Mouse (Mus musculus): ENCODE results near the gene Rps6kl1. TPM values are rescaled to one million over a fixed set of nuclear protein-coding genes. Genes with fewer than 3 reads are reported as not detected.

The Rps6kl1 gene
- total and polyA plus RNA-seq, 2 experiments from 2014 or later = 31.6 to 33.8 TPM

DNA sequence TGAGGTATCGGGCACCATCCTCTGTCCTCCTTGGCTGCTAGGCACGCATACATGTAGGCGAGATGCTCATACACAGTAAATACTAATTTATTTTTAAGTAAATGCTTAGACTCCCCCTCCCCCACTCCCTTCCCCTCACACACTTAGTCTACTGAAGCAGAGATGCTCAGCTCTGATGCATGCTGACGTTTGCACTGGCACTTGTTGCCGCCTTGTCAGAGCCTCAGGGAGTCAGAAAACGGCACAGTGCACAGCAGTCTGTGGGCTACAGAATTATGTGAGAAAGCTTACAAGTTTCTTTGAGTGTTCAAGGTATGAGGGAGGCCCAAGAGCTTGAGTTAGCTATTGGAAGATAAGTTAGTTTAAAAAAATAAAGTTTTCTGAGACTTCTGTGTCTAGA, 19.7 kb downstream of the Rps6kl1 start:
- H3K27me3 ChIP-seq (ENCODE audit: insufficient read depth, low read length) = no peaks in the 10 kb centered on the region
- TF ChIP-seq CTCF (IDR thresholded peaks at IDR 0.05; ENCODE audit: low read depth) = no peak
- peaks cover 81% of the 10 kb centered on the region for H3K36me3 ChIP-seq (ENCODE audit: insufficient read depth)
- H3K27ac ChIP-seq (ENCODE audit: low read depth, low read length) = no peak overlapping the region
- WGBS = 91% methylated on average over 6 of the region's 6 CpGs
- ATAC-seq (no peak), DNase-seq (no peak)
- no peaks in the 10 kb centered on the region for H3K9me3 ChIP-seq (ENCODE audit: low read length)
- H3K4me2 ChIP-seq (ENCODE audit: low read depth) = no peak overlapping the region
- H3K4me1 ChIP-seq (ENCODE audit: insufficient read depth) = no peaks in the 10 kb centered on the region
- no peak overlapping the region for H3K4me3 ChIP-seq (ENCODE audit: low read depth, low read length)
- H3K9ac ChIP-seq = no peak overlapping the region

DNA sequence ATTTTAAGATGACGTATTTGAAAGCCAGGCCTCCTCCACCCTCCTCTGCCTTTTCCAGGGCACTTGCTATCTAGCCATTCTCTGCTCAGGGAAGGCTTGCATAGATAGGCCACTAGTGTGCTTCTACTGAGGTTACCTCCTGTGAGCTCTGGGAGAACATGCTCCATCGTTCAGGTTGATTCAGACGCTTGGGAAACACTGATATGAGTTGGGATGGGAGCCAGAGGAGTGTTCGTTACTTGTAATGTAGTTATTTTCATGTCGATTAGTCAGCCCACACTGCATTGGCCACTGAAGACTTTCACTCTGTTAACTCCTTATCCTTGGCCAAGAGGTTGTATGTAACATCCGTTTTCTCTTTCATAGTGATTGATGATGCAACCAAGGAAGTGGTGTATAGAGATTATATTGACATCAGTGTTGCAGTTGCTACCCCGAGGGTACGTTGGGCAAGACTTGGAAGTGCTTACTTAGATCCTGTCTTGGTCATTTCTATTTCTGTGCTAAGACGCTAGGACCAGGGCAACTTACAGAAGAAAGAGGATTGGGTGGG, 21.6 kb downstream of the Rps6kl1 start:
- 91% methylated on average over 9 of the region's 9 CpGs for WGBS
- Histone ChIP-seq H3K27ac (ENCODE audit: low read depth, low read length) (no peak overlapping the region), H3K27me3 (ENCODE audit: insufficient read depth, low read length) (no peaks in the 10 kb centered on the region), H3K4me2 (ENCODE audit: low read depth) (no peak overlapping the region), H3K9me3 (ENCODE audit: low read length) (no peaks in the 10 kb centered on the region), H3K4me1 (ENCODE audit: insufficient read depth) (no peaks in the 10 kb centered on the region), H3K9ac (no peak overlapping the region), H3K36me3 (ENCODE audit: insufficient read depth) (peaks cover 71% of the 10 kb centered on the region), H3K4me3 (ENCODE audit: low read depth, low read length) (no peak overlapping the region)
- no peak for ATAC-seq
- DNase-seq = no peak
- TF ChIP-seq CTCF (IDR thresholded peaks at IDR 0.05; ENCODE audit: low read depth) = no peak

DNA sequence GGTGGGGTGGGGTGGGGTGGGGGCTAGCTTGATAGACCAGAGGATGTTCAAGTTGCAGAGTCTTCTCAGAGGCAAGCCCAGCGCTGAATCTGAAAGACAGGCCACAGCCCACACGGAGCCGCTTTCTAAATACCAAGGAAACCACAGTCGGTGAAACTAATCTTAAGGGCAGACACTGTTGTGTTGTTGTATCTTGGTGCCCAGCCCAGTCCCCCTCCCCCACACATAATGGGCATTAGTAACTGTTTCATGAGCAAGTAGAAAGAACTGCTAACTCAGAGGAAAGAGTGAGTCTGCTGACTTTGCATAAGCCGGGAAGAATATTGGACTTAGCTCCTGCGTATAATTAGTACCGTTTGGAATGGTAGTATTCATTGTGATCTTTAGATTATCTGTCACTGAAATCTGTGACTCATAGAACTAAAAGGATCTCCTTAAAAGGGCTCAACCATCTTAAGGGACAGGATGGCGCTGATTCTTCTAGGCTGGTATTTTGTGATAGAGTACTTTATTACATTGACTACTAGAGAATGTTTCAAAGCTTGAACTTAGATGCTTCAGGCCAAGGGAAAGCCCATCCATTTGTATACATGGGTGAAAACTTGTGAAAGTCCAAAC, 24.0 kb downstream of the Rps6kl1 start:
- DNase-seq (no peak), ATAC-seq (no peak)

DNA sequence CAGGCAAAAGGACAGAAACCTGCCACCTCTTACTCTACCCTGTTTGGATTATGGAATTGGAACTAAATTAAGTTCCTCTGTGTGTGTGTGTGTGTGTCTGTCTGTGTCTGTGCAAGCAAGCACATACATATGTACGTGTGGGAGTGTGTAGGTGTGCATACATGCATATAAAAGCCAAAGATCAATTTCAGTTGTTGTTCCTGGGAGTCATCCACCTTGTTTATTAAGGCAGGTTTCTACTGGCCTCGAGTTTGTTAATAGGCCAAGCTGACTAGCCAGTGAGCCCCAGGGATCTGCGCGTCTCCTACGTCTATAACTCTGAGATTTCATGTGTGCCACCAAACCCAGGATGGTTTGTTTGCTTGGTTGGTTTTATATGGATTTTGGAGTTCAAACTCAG, 26.3 kb downstream of the Rps6kl1 start:
- H3K9ac ChIP-seq = no peak overlapping the region
- H3K27ac ChIP-seq (ENCODE audit: low read depth, low read length) = no peak overlapping the region
- no peaks in the 10 kb centered on the region for H3K27me3 ChIP-seq (ENCODE audit: insufficient read depth, low read length)
- no peak for TF ChIP-seq CTCF (IDR thresholded peaks at IDR 0.05; ENCODE audit: low read depth)
- peaks cover 72% of the 10 kb centered on the region for H3K36me3 ChIP-seq (ENCODE audit: insufficient read depth)
- no peak overlapping the region for H3K4me3 ChIP-seq (ENCODE audit: low read depth, low read length)
- DNase-seq = no peak
- no peaks in the 10 kb centered on the region for H3K4me1 ChIP-seq (ENCODE audit: insufficient read depth)
- ATAC-seq = no peak
- H3K4me2 ChIP-seq (ENCODE audit: low read depth) = no peak overlapping the region
- 95% methylated on average over 5 of the region's 5 CpGs for WGBS
- no peaks in the 10 kb centered on the region for H3K9me3 ChIP-seq (ENCODE audit: low read length)

More for the DNA sequence above, 24.0 kb downstream of the Rps6kl1 start:
- H3K4me3 ChIP-seq (ENCODE audit: low read depth, low read length) = no peak overlapping the region
- TF ChIP-seq CTCF (IDR thresholded peaks at IDR 0.05; ENCODE audit: low read depth) = no peak
- WGBS = 70% methylated on average over 8 of the region's 8 CpGs
- no peaks in the 10 kb centered on the region for H3K4me1 ChIP-seq (ENCODE audit: insufficient read depth)
- H3K27me3 ChIP-seq (ENCODE audit: insufficient read depth, low read length) = no peaks in the 10 kb centered on the region
- no peaks in the 10 kb centered on the region for H3K9me3 ChIP-seq (ENCODE audit: low read length)
- no peak overlapping the region for H3K4me2 ChIP-seq (ENCODE audit: low read depth)
- peaks cover 73% of the 10 kb centered on the region for H3K36me3 ChIP-seq (ENCODE audit: insufficient read depth)
- H3K9ac ChIP-seq = no peak overlapping the region
- H3K27ac ChIP-seq (ENCODE audit: low read depth, low read length) = no peak overlapping the region

DNA sequence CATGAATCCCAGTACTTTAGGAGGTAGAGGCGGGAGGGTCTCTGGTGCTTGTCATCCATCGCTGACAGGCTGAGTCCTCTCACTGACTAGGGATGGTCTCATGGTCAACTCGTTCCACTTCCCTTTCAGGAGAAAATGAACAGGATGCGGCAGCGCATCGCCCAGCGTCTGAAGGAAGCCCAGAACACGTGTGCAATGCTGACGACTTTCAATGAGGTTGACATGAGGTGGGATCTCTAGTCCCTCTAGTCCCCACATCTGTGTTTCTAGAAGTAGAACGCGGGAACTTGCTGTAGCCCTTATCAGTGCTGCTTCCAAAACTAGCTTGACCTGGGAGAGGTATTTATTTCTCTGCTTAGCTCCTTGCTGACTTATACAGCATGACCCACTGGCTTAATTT, 27.4 kb downstream of the Rps6kl1 start:
- no peak overlapping the region for H3K4me3 ChIP-seq (ENCODE audit: low read depth, low read length)
- no peaks in the 10 kb centered on the region for H3K4me1 ChIP-seq (ENCODE audit: insufficient read depth)
- TF ChIP-seq CTCF (IDR thresholded peaks at IDR 0.05; ENCODE audit: low read depth) = no peak
- H3K4me2 ChIP-seq (ENCODE audit: low read depth) = no peak overlapping the region
- H3K36me3 ChIP-seq (ENCODE audit: insufficient read depth) = peaks cover 75% of the 10 kb centered on the region
- no peaks in the 10 kb centered on the region for H3K9me3 ChIP-seq (ENCODE audit: low read length)
- WGBS = 97% methylated on average over 11 of the region's 11 CpGs
- H3K27me3 ChIP-seq (ENCODE audit: insufficient read depth, low read length) = no peaks in the 10 kb centered on the region
- no peak overlapping the region for H3K9ac ChIP-seq
- no peak overlapping the region for H3K27ac ChIP-seq (ENCODE audit: low read depth, low read length)
- no peak for ATAC-seq
- no peak for DNase-seq

DNA sequence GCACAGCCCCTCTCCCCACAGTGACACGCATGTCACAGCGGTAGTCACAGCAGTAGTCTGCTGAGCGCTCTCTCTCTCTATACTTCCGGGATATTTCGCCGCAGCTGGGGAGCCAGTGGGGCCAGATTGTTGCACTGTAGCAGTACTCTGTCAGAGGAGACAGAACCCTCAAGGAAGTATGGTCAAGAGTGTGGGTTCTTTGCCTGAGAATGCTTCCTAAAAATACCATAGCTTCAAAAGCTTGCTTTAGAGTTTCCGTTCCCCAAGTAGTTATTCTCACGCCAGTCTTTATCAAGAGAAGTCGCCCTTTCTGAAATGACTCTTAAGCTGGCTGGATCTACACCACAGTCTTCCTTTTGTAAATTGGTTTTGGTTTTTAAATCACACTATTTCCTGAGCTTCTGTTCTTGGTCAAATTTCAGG, 27.9 kb downstream of the Rps6kl1 start:
- ATAC-seq = no peak
- Histone ChIP-seq H3K4me1 (ENCODE audit: insufficient read depth) (no peaks in the 10 kb centered on the region), H3K4me2 (ENCODE audit: low read depth) (no peak overlapping the region), H3K9ac (no peak overlapping the region), H3K9me3 (ENCODE audit: low read length) (no peaks in the 10 kb centered on the region), H3K4me3 (ENCODE audit: low read depth, low read length) (no peak overlapping the region), H3K36me3 (ENCODE audit: insufficient read depth) (peaks cover 75% of the 10 kb centered on the region), H3K27ac (ENCODE audit: low read depth, low read length) (no peak overlapping the region), H3K27me3 (ENCODE audit: insufficient read depth, low read length) (no peaks in the 10 kb centered on the region)
- no peak for TF ChIP-seq CTCF (IDR thresholded peaks at IDR 0.05; ENCODE audit: low read depth)
- 96% methylated on average over 9 of the region's 9 CpGs for WGBS
- DNase-seq = no peak

DNA sequence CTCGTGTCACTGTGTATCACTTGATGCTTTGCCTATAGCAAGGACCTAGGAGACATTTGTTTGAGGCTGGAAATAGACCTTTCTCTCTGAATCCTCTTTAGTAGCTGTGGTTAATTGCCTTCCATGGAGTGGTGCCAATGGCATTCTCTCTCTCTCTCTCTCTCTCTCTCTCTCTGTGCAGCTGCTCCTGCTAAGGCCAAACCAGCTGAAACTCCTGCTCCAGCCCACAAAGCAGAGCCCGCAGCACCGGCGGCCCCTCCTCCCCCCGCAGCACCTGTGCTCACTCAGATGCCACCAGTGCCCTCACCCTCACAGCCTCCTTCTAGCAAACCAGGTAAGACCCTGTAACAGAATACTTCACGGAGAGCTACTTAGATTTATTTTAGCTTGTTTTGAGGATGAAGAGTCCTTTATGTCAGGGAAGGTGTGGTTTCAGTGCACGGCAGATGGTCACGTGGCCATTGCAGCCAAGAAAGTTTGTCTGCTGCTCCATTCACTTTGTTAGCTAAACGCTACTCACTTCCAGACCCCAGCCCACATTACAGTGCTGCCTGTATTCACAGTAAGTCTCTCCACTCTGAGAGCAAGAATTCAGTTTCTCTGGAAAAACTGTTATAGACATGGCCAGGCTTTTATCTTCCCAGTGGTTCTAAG, 29.1 kb downstream of the Rps6kl1 start:
- DNase-seq = no peak
- TF ChIP-seq CTCF (IDR thresholded peaks at IDR 0.05; ENCODE audit: low read depth) = no peak

More for the DNA sequence above, 29.1 kb downstream of the Rps6kl1 start:
- ATAC-seq = no peak
- Histone ChIP-seq H3K27ac (ENCODE audit: low read depth, low read length) (no peak overlapping the region), H3K36me3 (ENCODE audit: insufficient read depth) (peaks cover 70% of the 10 kb centered on the region), H3K4me2 (ENCODE audit: low read depth) (no peak overlapping the region), H3K9me3 (ENCODE audit: low read length) (no peaks in the 10 kb centered on the region), H3K27me3 (ENCODE audit: insufficient read depth, low read length) (no peaks in the 10 kb centered on the region), H3K4me3 (ENCODE audit: low read depth, low read length) (no peak overlapping the region), H3K4me1 (ENCODE audit: insufficient read depth) (no peaks in the 10 kb centered on the region), H3K9ac (no peak overlapping the region)
- WGBS = 63% methylated on average over 9 of the region's 9 CpGs
